Mouse (Mus musculus): ENCODE measurements around the gene Crocc.

The Crocc gene

DNA sequence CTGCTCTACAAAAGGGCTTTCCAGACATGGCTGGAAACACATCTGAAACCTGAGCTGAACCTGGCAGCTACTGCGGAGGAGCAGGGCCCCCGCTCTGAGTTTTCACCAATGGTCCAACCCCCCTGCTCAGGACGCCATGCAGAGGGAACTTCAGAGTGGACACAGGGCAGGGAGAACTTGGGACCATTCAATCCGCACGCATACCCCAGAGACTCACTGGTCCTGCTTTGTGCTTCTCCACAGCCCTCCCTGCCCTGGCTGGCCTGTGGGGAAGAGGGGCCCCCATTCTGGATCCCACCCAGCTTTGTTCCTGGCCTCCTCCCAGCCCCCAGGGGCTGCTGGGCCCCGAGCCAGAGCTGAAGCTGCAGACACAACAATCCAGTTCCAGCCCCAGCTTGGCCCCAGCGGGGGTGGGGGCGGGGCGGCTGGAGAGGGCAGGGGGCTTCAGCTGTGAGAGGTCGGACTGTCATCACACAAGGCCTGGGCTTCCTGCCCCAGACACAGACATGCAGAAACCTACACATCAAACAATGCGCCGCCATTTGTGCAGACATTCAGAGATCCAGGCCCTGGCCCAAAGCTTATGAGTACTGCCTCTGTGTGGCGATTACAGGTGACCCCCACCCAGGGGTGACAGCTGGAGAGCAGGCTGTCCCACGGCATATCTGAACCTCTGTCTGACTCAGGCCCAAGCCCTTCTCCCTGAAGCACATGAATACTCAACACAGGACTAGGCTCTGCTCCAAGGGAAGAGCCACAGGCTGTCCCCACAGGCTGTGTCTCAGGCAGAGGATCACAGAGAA lies 39.3 kb downstream of the Crocc start:
- WGBS = 43% methylated on average over 14 of the region's 14 CpGs

DNA sequence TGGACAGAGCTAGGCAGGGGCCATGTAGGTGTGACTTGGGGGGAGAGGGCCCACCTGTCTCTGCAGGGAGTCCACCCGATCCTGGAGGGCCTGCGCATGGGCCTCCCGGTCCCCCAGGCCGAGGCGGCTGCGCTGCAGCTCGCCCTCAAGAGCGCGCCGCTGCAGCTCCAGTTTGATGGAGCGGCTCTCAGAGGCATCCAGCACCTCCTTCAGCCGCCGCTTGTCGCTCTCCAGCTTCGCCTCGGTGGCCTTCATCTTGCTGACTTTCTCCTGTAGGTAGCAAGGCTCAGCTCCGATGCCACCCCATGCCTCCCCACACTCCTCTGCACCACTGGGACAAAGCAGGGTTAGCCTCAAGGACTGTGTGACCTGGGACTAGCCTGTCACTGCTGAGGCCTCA lies 40.1 kb downstream of the Crocc start:
- 90% methylated on average over 17 of the region's 17 CpGs for WGBS

DNA sequence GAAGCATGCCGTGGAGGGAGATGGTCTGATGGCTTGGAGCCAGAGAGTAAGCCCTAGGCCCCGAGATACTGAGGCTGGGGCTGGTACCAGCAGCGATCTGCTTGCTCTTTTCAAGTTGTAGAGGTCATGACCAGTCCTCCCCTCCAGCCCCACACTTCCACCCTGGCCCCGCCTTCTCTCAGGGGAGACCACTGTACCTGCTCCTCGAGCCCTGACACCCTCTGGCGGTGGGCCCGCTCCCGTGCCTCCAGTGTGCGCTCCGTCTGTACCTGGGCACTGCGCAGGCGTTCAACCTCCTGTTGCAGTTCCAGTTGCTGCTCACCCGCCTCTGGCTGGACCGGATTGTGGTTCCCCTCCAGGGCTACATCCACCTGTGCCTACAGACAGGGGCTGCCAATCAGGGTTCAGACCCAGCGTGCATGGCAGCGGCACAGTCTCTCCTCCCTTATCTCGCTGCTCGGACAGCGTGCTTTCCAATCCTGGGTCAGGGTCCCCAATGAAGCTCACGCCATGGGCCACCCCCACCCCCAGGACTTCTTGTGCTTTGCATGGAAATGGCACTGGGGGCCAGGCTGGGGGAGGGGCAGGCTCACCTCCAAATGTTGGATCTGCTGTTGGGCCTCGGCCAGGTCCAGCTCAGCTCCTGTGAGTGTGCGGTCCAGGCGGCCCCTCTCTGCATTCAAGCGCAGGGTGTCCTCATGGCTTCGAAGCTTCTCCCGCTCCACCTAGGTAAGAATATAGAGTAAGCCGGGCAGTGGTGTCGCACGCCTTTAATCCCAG lies 42.5 kb downstream of the Crocc start:
- 88% methylated on average over 29 of the region's 29 CpGs for WGBS

DNA sequence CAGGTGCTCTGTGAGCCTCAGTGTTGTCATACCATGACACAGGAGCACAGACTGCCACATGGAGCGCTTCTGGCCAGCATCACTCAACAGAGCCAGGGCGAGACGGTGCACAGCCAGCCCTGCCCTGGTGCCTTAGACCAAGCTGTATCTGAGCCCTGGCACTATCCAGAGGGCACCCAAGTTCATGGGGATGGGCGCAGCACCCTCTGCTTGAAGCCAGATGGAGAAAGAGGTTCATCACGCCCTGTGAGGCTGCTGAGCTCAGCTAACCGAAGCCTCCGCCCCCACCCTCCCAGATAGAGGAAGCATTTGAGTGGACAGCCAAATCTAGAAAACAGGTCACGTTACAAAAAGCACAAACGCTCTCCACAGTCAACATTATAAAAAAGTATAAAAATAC lies 44.0 kb downstream of the Crocc start:
- WGBS = 47% methylated on average over 9 of the region's 9 CpGs

DNA sequence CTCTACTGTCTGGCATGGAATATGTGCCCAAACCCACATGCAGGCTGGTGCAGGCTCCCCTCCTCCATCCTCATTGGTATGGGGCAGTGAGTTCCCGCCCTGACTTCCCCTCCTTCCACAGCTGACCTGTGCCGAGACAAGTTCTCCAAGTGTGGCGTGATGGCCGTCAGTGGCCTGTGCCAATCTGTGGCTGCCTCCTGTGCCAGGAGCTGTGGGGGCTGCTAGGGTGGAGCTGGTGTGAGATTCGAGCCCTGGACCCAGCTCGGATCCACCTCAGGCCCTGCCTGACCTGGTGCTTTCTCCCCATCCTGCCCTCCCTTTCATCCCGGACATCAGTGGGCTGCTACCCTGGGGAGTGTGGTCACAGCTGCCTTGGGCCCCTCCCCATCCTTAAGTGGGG lies 45.0 kb downstream of the Crocc start:
- 65% methylated on average over 7 of the region's 7 CpGs for WGBS

DNA sequence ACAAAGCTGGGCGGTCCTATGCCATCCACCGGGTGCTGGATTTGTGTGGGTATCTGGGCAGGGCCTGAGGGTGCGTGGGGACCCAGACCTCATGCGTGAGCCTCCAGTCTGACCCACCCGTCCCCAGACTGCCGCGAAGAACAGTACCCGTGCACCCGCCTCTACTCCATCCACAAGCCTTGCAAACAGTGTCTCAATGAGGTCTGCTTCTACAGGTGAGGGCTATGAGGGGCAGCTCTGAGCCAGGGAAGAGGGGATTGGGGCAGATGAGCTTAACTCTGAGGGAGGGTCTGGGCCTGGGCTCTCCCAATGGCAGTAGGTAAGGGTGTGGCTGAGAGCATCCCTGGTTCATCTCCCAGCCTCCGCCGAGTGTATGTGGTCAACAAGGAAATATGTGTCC lies 45.5 kb downstream of the Crocc start:
- 90% methylated on average over 11 of the region's 11 CpGs for WGBS

DNA sequence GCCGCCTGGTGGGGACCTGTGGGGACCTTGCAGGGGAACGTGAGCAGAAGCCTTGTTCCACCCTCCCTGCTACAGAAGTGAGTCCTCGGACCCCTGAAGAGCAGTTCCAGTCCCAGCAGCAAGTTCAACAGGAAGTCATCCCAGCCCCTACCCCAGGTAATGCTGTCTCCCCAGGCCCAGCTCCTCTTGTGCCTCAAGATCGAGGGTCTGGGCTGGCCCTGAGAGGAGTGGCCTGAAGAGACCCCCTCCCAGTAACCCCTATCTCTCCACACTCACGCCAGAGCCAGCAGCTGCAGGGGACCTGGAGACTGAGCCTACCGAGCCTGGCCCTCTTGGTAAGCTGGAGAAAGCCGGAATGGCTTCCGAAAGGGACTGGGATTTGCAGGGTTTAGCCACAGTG lies 46.2 kb downstream of the Crocc start:
- WGBS = 84% methylated on average over 8 of the region's 8 CpGs

DNA sequence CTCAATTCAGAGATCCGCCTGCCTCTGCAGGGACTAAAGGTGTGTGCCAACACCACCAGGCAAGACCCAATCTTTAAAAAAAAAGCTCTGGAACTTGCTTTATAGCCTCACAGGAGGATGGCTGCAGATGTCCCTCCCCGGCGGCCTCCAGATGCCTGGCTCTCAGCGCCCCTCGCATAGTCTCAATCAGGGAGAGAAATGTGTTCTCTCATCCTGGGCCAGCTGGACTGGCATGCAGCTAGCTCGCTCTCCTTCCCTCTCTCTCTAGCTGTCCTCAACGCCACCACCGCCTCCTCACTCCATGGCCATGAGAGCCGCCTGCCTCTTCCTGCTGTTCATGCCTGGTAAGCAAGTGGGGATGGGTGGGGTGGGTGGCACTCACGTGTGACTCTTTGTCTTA lies 47.8 kb downstream of the Crocc start:
- 52% methylated on average over 10 of the region's 10 CpGs for WGBS

DNA sequence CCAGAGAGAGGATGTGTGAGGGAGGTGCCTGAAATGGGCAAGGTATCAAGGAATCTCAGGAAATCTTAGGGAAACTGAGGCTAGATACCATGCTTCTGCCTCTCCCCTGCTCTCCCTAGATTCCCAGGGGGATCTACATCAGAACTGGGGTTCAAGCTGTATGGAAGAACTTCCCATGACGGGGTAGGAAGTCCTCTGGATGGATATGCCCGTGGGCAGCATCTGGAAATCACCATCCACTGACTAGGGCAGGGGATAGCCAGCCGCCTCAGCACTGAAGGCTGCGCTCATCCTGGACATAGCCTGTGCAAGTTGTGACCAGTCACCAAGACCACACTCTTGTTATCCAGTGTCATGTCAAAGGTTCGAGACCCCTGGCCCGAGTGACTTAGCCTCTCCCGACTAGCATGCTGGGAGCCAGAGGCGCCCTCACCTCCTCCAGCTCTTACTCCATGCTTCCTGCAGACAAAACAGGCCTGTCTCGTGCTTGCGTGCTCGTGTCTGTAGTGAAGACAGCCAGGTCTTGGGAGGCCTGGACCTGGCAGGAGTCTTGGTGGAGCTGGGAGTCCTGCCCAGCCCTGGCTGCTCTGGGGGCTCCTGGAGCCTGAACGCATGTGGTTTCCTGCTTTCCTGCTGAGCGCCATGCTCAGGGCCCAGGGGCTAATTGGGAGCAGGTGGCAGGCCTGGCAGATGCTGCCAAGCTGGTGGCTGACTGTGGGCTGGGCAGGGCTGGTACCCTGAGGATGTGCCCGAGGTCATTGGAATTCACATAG lies 48.6 kb downstream of the Crocc start:
- 39% methylated on average over 14 of the region's 14 CpGs for WGBS

DNA sequence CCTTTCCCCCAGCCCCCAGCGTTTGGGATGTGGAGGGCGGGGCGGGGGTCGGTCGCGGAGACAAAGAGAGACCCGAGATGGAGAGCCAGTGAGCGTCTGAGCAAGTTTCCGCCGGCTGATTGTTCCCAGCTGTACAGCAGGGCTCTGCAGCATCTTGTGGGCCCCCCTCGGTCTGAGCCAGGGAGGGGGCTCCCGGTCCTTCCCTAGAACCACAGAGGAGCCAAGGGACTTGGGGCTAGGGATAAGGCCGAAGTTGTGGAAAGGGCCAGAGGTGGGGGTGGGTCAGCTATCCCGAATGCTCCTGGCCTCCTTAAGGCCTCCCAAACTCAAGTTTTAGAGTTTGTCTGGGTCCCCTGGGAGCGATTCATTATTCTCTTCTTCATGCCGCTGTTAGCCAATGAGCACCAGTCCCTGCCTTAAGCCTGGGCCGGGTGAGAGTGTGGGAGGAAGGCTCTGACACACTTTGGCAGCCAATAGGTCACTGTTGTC lies 49.4 kb downstream of the Crocc start:
- 6% methylated on average over 17 of the region's 17 CpGs for WGBS

DNA sequence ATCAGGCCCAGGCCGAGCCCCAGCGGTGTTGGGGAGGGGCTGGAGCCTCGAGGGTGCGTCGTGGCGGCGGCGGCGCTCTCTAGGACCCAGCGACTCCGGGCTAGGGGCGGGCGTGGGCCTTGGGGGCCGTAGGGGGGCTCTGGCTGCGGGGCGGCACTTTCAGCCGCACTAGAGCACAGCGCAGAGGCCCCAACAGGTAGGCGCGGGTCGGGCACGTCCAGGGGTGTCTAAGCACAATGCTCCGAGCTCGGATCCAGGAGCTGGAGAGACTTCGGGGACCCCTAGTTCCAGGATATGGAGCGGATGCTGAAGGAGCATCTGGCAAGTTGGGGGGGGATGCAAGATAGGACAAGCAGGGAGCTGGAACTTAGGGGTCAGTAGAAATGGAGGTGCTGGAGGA lies 49.8 kb downstream of the Crocc start:
- 2% methylated on average over 26 of the region's 26 CpGs for WGBS

DNA sequence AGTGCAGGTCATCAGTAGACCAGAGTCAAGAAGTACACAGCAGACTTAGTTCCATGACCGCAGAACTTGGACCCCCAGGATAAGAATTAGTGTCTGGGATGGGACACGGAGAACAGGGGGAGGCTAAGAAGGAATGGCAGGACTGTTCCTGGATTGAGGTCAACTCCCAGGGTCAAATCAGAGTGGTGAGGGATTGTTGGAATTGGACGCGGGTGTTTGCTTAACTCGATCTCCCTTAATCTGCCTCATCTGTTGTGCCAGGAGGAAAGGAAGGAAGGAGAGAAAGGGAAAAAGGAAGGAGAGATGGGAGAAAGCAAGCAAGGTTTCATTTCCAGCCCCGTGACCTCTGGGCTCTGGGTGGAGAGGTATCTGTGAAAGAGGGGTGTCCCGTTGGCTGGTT lies 50.2 kb downstream of the Crocc start, which contains the start of gene Mfap2:
Gene Mfap2, plus strand, starts transcription at position 301 of the 400 bp plus-strand sequence.
- 22% methylated on average over 7 of the region's 7 CpGs for WGBS

DNA sequence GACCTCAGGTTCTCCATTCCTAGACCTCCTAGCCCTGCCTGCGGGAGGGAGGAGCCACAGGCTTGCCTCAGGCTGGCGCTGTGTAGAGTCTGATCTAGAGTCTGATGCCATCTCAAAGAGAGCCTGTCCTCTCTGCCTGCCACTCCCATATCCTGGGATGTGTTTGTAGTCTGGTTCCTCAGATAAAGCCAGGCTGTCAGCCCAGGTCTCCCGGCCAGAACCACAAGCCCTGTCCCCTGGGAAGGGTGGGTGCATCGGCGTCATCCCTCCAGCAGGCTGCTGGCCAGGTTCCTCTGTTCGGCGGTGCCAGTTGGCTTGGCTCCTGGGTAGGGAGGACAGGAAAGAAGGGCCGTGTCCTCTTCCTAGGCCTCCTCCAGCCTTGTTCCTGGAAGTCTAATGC lies 52.3 kb downstream of the Crocc start:
- 40% methylated on average over 8 of the region's 8 CpGs for WGBS

DNA sequence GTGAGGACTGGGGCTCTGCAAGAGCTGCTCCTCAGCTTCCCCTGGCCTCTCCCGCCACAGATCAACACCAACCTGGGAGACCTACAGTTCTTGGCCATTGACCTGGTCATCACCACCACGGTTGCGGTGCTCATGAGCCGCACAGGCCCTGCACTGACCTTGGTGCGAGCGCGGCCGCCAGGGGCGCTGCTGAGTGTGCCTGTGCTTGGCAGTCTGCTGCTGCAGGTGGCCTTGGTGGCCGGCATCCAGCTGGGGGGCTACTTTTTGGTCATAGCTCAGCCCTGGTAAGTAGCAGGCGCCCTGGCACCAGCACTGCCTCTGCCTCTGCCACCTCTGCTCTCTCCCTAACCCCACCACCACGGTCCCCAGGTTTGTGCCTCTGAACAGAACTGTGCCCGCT lies 54.4 kb downstream of the Crocc start:
- WGBS = 80% methylated on average over 13 of the region's 13 CpGs

DNA sequence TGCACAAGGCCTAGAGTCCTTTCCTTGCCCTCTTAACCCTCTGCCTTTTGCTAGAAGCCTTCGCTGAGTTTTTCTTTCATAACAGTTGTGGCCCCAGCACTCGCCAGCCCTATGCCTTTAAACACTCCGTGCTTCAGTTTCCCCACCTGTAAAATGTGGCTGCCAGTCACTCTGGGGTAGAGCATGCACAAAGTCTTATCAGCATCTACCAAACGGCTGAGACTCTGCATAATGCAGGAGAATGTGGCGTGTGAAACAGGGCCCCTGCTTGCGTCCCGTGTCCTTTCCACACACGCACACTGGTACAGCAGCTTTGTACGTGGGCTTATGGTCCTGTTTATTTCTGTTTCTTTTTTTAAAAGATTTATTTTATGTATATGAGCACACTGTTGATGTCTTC lies 63.5 kb downstream of the Crocc start:
- WGBS = 91% methylated on average over 9 of the region's 9 CpGs

DNA sequence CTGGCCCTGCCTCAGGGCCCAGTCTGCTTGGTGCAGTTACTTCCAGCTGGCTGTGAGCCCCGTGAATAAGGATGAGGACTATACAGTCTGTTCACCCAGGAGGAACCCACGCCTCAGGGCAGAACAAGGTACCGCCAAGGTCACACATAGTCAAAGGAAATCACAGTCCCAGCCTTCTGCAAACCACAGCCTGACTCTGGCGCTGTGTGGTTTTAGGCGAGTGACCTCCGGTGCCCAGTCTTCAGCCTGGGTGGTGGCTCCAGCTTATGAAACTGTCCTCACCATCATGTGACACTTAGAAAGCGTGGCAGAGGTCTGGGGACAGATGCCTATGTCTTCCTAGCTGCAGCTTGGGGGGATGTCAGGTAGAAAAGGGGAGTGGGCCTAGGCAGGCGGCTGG lies 64.5 kb downstream of the Crocc start:
- WGBS = 90% methylated on average over 8 of the region's 8 CpGs

DNA sequence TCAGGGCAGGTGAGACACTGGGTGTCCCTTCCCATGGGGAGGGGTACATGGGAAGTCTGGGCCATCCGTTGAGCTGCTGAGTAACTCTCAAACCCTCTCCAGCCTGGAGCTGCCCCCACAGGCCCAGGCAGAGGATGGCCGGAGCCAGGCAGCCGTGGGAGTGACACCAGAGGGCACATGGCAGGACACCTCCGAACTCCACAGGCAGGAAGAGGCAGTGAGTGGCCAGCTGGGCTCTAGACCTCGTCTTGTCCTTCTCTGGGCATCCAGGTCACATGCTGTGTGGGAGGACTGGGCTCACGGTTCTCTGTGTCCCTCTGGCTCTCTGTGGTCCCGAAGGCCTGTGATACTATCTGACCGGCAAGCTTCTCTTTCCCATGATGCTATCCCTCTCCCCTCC lies 66.5 kb downstream of the Crocc start:
- WGBS = 76% methylated on average over 8 of the region's 8 CpGs

DNA sequence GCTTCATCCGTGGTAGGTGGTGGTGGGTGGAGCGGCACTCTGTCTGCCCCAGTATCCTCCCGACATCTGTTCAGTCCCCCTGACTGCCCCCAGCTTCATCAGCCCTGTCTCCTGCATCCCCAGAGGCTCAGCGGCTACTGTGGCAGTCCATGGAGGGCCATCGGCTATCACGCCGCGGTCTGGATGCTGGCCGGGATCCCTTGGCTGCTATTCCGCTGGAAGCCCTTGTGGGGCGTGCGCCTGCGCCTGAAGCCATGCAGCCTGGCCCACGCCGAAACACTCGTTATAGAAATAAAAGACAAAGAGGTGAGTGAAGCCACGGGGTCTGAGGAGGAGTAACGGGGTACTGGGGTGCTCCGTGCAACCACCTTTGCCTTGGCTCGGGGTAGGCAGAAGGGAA lies 68.1 kb downstream of the Crocc start:
- 71% methylated on average over 20 of the region's 20 CpGs for WGBS

DNA sequence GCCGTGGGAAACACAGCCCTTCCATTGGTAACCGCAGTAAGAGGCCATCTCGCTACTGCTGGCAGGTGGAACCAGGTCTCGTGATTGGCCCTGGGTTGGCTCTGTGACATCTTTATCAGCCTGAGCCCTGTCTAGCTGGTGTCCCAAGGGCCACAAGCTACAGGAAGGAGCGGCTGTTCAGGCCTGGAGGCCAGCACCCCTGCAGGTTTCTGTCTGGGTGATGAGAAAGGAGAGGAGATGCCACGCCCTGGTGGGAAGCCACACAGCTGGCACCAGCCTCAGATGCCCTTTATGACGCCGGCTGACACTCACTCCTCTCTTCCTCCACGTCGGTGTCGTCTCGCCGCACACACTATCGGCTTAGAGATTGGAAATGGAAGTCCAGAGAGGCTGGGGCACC lies 70.9 kb downstream of the Crocc start:
- WGBS = 81% methylated on average over 14 of the region's 14 CpGs

DNA sequence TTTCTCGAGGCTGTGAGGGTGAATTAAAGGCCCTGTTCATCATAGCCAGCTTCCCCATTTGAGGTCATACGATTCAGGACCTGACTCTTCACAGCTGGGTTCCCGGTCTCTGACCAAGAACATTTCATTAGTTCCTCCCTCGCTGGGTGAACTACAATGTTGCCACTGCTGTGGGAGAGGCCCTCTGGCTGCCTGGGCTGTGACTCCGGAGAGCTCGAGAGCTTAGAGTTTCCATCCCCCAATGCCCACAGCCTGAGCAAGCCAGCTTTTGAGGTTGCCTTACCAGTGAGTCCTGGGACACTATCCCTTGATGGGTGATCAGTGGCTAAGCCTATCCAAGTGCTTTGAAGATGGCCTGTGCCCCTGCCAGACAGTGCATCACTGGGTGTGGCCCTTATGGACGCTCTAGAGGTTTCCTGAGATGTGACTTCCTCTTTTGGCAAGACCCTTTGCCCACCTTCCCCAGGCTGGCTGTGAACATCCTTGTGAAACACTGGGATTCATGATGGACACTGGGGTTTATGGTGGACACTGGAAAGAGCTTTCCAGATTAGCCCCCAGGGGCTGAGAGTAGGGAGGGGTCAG lies 71.6 kb downstream of the Crocc start:
- WGBS = 51% methylated on average over 7 of the region's 7 CpGs

DNA sequence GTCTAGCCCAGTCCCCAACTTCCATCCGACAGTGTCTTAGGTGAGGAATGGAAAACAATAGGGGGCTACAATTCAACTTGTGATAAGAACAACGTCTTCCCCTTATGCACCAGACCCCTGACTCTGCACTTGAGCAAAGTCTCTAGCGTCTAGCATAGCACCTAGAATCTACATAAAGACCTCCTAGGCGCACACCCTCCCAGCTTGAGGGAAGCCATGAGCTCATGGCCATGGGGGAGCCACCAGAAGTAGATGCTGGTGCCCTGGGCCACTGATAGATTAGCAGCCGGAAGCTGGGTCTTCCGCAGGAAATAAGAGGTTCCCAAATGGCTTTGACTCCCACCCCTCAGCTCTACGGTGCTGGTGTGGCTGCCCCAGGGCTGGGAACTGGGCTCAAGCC lies 72.9 kb downstream of the Crocc start:
- 18% methylated on average over 7 of the region's 7 CpGs for WGBS
